Mouse (Mus musculus): Measurements from ENCODE around the gene Rnd2. TPM values are rescaled to one million over a fixed set of nuclear protein-coding genes. Genes with fewer than 3 reads are reported as not detected.

Rnd2 gene
- polyA plus RNA-seq, 1 experiment, result 4.3 TPM

- Histone ChIP-seq H3K4me1 (replicated peaks; ENCODE audit: control insufficient read depth, insufficient read depth, low read length) (peaks cover 16% of the 10 kb centered on the region), H3K27ac (ENCODE audit: control insufficient read depth, insufficient read depth, low read length) (no peak overlapping the region), H3K36me3 (ENCODE audit: control insufficient read depth, insufficient read depth, low read length) (no peaks in the 10 kb centered on the region), H3K4me3 (ENCODE audit: control insufficient read depth, insufficient read depth, low read length) (no peak overlapping the region), H3K27me3 (ENCODE audit: control insufficient read depth, insufficient read depth, low read length) (no peaks in the 10 kb centered on the region)
- TF ChIP-seq POLR2A (IDR thresholded peaks at IDR 0.05; ENCODE audit: control insufficient read depth, extremely low read depth, insufficient read depth, low read length, poor library complexity), result no peak
- TF ChIP-seq CTCF (IDR thresholded peaks at IDR 0.05; ENCODE audit: borderline replicate concordance, control insufficient read depth, extremely low read depth, insufficient read depth, low read length, poor library complexity), result no peak
- WGBS, result 94% methylated on average over 10 of the region's 10 CpGs
- DNase-seq, result no peak
These were observed 13.3 kb upstream of the Rnd2 start for GRCm38 (mm10) chr11:101451536-101451935.

- WGBS, result 53% methylated on average over 10 of the region's 10 CpGs
- TF ChIP-seq CTCF (IDR thresholded peaks at IDR 0.05; ENCODE audit: borderline replicate concordance, control insufficient read depth, extremely low read depth, insufficient read depth, low read length, poor library complexity), result no peak
- TF ChIP-seq POLR2A (IDR thresholded peaks at IDR 0.05; ENCODE audit: control insufficient read depth, extremely low read depth, insufficient read depth, low read length, poor library complexity), result no peak
- Histone ChIP-seq H3K4me3 (ENCODE audit: control insufficient read depth, insufficient read depth, low read length) (no peak overlapping the region), H3K27ac (ENCODE audit: control insufficient read depth, insufficient read depth, low read length) (no peak overlapping the region), H3K27me3 (ENCODE audit: control insufficient read depth, insufficient read depth, low read length) (no peaks in the 10 kb centered on the region), H3K36me3 (ENCODE audit: control insufficient read depth, insufficient read depth, low read length) (peaks cover 1% of the 10 kb centered on the region; the same call in 1 of the 2 replicates), H3K4me1 (replicated peaks; ENCODE audit: control insufficient read depth, insufficient read depth, low read length) (peaks cover 16% of the 10 kb centered on the region)
- no peak for DNase-seq
These were observed 12.6 kb upstream of the Rnd2 start for GRCm38 (mm10) chr11:101452093-101452774.

DNA sequence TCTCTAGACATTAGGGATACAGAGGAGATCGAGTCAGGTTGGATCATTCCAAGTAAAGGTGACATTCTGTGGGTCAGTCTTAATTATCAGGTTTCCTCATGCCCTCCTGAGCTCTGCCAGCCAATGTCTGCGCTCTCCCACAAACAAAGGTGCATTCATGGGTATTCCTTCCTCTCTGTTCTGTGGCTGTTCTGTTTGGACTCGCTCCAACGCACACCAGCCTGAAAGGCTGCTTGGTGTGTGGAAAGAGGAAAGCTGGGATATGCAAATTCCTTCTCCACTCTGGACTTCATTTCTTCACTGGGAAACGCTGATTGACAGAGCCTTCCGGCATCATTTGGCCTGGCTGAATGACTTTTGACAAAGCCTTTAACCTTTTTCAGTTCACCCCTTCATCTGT lies 10.1 kb upstream of the Rnd2 start:
- Histone ChIP-seq H3K27me3 (ENCODE audit: control insufficient read depth, insufficient read depth, low read length) (no peaks in the 10 kb centered on the region), H3K4me1 (replicated peaks; ENCODE audit: control insufficient read depth, insufficient read depth, low read length) (peaks cover 2% of the 10 kb centered on the region; the same call in 1 of the 2 replicates), H3K36me3 (ENCODE audit: control insufficient read depth, insufficient read depth, low read length) (peaks cover 20% of the 10 kb centered on the region), H3K4me3 (ENCODE audit: control insufficient read depth, insufficient read depth, low read length) (no peak overlapping the region), H3K27ac (ENCODE audit: control insufficient read depth, insufficient read depth, low read length) (no peak overlapping the region)
- DNase-seq, result no peak
- 88% methylated on average over 6 of the region's 6 CpGs for WGBS
- no peak for TF ChIP-seq CTCF (IDR thresholded peaks at IDR 0.05; ENCODE audit: borderline replicate concordance, control insufficient read depth, extremely low read depth, insufficient read depth, low read length, poor library complexity)
- no peak for TF ChIP-seq POLR2A (IDR thresholded peaks at IDR 0.05; ENCODE audit: control insufficient read depth, extremely low read depth, insufficient read depth, low read length, poor library complexity)

DNA sequence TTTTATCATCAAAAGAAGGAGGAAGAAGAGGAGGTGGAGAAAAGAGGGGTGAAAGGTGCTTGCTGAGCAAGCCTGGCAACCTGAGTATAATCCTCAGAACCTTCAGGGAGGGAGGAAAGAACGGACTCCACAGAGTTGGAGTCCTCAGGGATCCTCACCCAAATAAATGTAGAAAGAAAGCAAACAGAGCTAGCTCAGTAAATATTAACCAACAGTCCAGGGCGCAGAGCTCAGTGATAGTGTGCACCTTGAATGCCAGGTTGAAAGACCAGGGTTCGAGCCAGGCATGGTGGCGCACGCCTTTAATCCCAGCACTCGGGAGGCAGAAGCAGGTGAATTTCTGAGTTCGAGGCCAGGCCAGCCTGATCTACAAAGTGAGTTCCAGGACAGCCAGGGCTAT lies 9.2 kb upstream of the Rnd2 start:
- DNase-seq, result no peak
- H3K27ac ChIP-seq (ENCODE audit: control insufficient read depth, insufficient read depth, low read length), result no peak overlapping the region
- WGBS, result 97% methylated on average over 7 of the region's 7 CpGs
- H3K4me3 ChIP-seq (ENCODE audit: control insufficient read depth, insufficient read depth, low read length), result no peak overlapping the region
- TF ChIP-seq CTCF (IDR thresholded peaks at IDR 0.05; ENCODE audit: borderline replicate concordance, control insufficient read depth, extremely low read depth, insufficient read depth, low read length, poor library complexity) (no peak), POLR2A (IDR thresholded peaks at IDR 0.05; ENCODE audit: control insufficient read depth, extremely low read depth, insufficient read depth, low read length, poor library complexity) (no peak)
- H3K27me3 ChIP-seq (ENCODE audit: control insufficient read depth, insufficient read depth, low read length), result no peaks in the 10 kb centered on the region
- H3K4me1 ChIP-seq (replicated peaks; ENCODE audit: control insufficient read depth, insufficient read depth, low read length), result peaks cover 2% of the 10 kb centered on the region; the same call in 1 of the 2 replicates
- peaks cover 23% of the 10 kb centered on the region for H3K36me3 ChIP-seq (ENCODE audit: control insufficient read depth, insufficient read depth, low read length)

DNA sequence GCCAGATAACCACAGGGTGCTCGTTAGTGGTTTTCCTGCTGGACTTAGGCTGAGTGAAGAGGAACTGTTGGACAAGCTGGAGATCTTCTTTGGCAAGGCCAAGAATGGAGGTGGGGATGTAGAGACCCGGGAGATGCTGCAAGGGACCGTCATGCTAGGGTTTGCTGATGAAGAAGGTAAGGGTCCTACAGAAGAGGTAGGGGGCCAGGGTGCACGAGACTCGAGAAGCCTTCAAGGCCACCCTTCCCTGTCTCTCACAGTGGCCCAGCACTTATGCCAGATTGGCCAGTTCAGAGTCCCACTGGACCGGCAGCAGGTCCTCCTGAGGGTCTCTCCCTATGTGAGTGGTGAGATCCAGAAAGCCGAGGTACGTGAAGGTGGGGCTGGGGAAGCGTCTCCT lies 7.2 kb upstream of the Rnd2 start:
- TF ChIP-seq POLR2A (IDR thresholded peaks at IDR 0.05; ENCODE audit: control insufficient read depth, extremely low read depth, insufficient read depth, low read length, poor library complexity) (no peak), CTCF (IDR thresholded peaks at IDR 0.05; ENCODE audit: borderline replicate concordance, control insufficient read depth, extremely low read depth, insufficient read depth, low read length, poor library complexity) (no peak)
- Histone ChIP-seq H3K4me3 (ENCODE audit: control insufficient read depth, insufficient read depth, low read length) (no peak overlapping the region), H3K36me3 (ENCODE audit: control insufficient read depth, insufficient read depth, low read length) (peaks cover 23% of the 10 kb centered on the region), H3K4me1 (replicated peaks; ENCODE audit: control insufficient read depth, insufficient read depth, low read length) (no peaks in the 10 kb centered on the region), H3K27me3 (ENCODE audit: control insufficient read depth, insufficient read depth, low read length) (no peaks in the 10 kb centered on the region), H3K27ac (ENCODE audit: control insufficient read depth, insufficient read depth, low read length) (no peak overlapping the region)
- WGBS, result 95% methylated on average over 9 of the region's 9 CpGs
- no peak for DNase-seq

GRCm38 (mm10) chr11:101458217-101458616 lies 6.6 kb upstream of the Rnd2 start:
- TF ChIP-seq CTCF (IDR thresholded peaks at IDR 0.05; ENCODE audit: borderline replicate concordance, control insufficient read depth, extremely low read depth, insufficient read depth, low read length, poor library complexity), result no peak
- no peak for DNase-seq
- no peaks in the 10 kb centered on the region for H3K27me3 ChIP-seq (ENCODE audit: control insufficient read depth, insufficient read depth, low read length)
- WGBS, result 97% methylated on average over 12 of the region's 12 CpGs
- H3K4me3 ChIP-seq (ENCODE audit: control insufficient read depth, insufficient read depth, low read length), result no peak overlapping the region
- H3K27ac ChIP-seq (ENCODE audit: control insufficient read depth, insufficient read depth, low read length), result no peak overlapping the region
- no peaks in the 10 kb centered on the region for H3K4me1 ChIP-seq (replicated peaks; ENCODE audit: control insufficient read depth, insufficient read depth, low read length)
- H3K36me3 ChIP-seq (ENCODE audit: control insufficient read depth, insufficient read depth, low read length), result peaks cover 23% of the 10 kb centered on the region

GRCm38 (mm10) chr11:101459716-101460115 lies 5.1 kb upstream of the Rnd2 start:
- Histone ChIP-seq H3K4me3 (ENCODE audit: control insufficient read depth, insufficient read depth, low read length) (no peak overlapping the region), H3K4me1 (replicated peaks; ENCODE audit: control insufficient read depth, insufficient read depth, low read length) (peaks cover under 1% of the 10 kb centered on the region), H3K27ac (ENCODE audit: control insufficient read depth, insufficient read depth, low read length) (no peak overlapping the region), H3K36me3 (ENCODE audit: control insufficient read depth, insufficient read depth, low read length) (peaks cover 23% of the 10 kb centered on the region), H3K27me3 (ENCODE audit: control insufficient read depth, insufficient read depth, low read length) (no peaks in the 10 kb centered on the region)
- TF ChIP-seq CTCF (IDR thresholded peaks at IDR 0.05; ENCODE audit: borderline replicate concordance, control insufficient read depth, extremely low read depth, insufficient read depth, low read length, poor library complexity) (no peak), POLR2A (IDR thresholded peaks at IDR 0.05; ENCODE audit: control insufficient read depth, extremely low read depth, insufficient read depth, low read length, poor library complexity) (no peak)
- DNase-seq, result no peak
- 95% methylated on average over 5 of the region's 6 CpGs for WGBS
